Mouse (Mus musculus) heart, postnatal 0 days (tissue): ENCODE data around the gene Itga8.

Experiments used
- CTCF ChIP-seq: IDR thresholded peaks from 2 replicates; pipeline ENCODE4 v1.5.1; 2016; ENCODE audit warnings: antibody characterized with exemption, control low read depth, low read depth
- EP300 ChIP-seq: IDR thresholded peaks from 2 replicates; pipeline ENCODE4 v1.6.1; 2016; ENCODE audit warnings: antibody characterized with exemption, low read depth

DNA sequence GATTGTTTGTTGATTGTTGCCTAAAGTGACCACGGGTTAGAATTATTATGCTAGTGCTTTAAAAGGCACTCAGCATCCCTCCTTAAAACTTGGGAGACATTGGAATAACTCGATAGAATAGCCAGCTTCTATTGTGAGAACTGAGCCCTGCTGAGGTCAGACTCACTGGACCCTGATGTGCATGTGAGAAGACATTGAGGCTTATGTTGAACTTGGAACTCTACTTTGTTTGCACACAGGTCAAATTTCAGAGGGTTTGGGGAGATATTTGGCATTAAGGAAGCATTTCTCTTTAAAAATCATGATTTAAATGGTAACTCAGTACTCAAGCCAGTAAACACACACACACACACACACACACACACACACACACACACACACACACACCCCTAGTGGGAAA lies 153.8 kb downstream of the Itga8 start:
- no peak for TF ChIP-seq EP300
- no peak for TF ChIP-seq CTCF
